Mouse (Mus musculus) bone marrow macrophage, adult 2 months (primary cell): ENCODE results near the gene Map2k2. TPM values are rescaled to one million over a fixed set of nuclear protein-coding genes. Genes with fewer than 3 reads are reported as not detected.

ENCODE experiments used
- H3K27ac ChIP-seq: 2 replicates; pipeline ENCODE4 v1.5.1; 2012; ENCODE audit warnings: low read depth, low read length; ENCODE audit not compliant: insufficient read depth
- H3K4me1 ChIP-seq: 2 replicates; pipeline ENCODE4 v1.6.1; 2012; ENCODE audit warnings: low read length; ENCODE audit not compliant: control insufficient read depth, insufficient read depth
- H3K4me3 ChIP-seq: 2 replicates; pipeline ENCODE4 v1.5.1; 2012; ENCODE audit warnings: mild to moderate bottlenecking, low read length, moderate library complexity; ENCODE audit not compliant: insufficient read depth
- CTCF ChIP-seq: IDR thresholded peaks from 2 replicates; pipeline ENCODE4 v1.5.1; 2012; ENCODE audit warnings: low read depth, mild to moderate bottlenecking, low read length, moderate library complexity
- POLR2A ChIP-seq: IDR thresholded peaks from 2 replicates; pipeline ENCODE4 v1.6.1; 2012; ENCODE audit warnings: mild to moderate bottlenecking, low read depth, low read length, borderline replicate concordance
- polyA plus RNA-seq: library from polyadenylated mRNA; stranded (reverse); fragments of >200 nt; gene quantifications from 2 replicates; pipeline ENCODE4 v1.2.4, GENCODE M21; 2012; ENCODE audit not compliant: missing spikeins, insufficient read depth, insufficient read length

Map2k2 gene
- polyA plus RNA-seq, 1 experiment = 77.6 TPM

DNA sequence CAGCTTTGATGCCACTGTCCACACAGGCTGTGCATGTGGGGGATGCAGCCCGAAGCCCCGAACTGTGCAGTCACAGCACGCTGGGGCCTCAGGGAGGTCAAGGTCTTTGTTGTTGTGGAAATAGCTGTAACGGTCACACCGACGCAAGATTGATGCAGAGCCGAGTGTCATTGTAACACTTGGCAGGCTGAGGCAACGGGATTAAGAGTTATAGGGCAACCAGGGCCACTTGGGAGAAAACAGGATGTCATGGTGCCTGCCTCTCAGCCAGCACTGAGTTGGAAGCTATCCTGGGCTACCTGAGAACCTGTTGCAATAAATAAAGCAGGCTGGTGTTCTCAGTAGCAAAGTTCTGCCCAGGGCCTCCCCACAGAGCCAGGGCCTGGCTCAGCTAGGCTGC lies 30.0 kb upstream of the Map2k2 start:
- H3K27ac ChIP-seq = no peak overlapping the region
- H3K4me3 ChIP-seq = no peak overlapping the region
- TF ChIP-seq CTCF (no peak), POLR2A (no peak)
- peaks cover 5% of the 10 kb centered on the region for H3K4me1 ChIP-seq

DNA sequence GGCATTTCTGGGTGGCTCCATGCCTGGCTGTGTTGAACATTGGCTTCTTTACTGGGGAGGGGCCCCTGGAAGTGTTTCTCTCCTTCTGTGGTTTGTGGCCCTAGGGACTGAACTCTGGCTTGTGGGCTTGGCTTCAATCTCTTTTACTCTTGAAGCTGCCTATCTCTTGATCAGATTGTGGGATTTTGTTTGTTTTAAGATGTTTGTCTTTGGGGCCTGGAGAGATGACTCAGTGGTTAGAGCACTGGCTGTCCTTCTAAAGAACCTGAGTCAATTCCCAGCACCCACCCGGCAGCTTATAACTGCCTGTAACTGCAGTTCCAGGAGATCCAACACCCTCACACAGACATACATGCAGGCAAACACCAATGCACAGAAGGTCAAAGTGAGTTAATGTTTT lies 29.4 kb upstream of the Map2k2 start:
- H3K4me3 ChIP-seq = no peak overlapping the region
- TF ChIP-seq CTCF (no peak), POLR2A (no peak)
- no peaks in the 10 kb centered on the region for H3K4me1 ChIP-seq
- H3K27ac ChIP-seq = no peak overlapping the region

DNA sequence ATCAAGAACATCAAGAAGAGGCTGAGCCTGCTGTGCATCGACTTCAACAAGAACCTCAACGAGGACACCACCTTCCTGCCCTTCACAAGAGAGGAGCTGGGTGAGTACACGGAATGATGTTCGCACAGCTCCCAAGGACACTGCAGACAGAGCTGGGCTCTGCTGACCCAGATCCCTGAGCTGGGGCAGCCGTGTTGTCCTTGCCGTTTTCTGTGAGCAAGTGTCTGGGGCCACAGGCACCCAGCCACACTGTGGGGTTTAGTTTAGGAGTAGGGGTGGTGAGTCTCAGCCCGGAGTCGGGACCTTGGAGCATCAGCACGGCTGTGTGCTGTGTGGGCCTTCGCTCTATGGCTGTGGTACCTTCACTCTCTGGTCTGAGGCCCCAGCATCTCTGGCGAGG lies 27.8 kb upstream of the Map2k2 start:
- TF ChIP-seq POLR2A (no peak), CTCF (no peak)
- H3K4me3 ChIP-seq = no peak overlapping the region
- H3K27ac ChIP-seq = no peak overlapping the region
- no peaks in the 10 kb centered on the region for H3K4me1 ChIP-seq

DNA sequence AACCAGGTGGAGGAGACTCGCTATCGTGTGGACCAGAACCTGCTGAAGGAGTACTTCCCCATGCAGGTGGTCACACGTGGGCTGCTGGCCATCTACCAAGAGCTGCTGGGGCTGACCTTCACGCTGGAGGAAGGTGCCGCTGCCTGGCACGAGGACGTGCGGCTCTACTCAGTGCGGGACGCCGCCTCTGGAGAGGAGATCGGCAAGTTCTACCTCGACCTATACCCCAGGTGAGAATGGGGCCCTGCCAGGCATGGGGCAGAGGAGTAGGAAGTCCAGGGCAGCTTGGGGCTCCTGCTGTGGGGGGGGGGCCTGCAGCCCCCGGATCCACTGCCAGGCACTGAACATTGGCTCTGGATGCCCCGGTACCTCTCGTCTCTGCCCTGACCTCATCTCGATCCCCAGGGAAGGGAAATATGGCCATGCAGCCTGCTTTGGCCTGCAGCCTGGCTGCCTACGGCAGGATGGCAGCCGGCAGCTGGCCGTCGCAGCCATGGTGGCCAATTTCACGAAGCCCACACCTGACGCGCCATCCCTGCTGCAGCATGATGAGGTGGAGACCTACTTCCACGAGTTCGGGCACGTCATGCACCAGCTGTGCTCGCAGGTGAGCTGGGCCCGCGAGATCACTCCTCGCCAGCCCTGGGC lies 25.6 kb upstream of the Map2k2 start:
- TF ChIP-seq POLR2A (no peak), CTCF (no peak)
- Histone ChIP-seq H3K4me3 (no peak overlapping the region), H3K4me1 (no peaks in the 10 kb centered on the region), H3K27ac (no peak overlapping the region)

DNA sequence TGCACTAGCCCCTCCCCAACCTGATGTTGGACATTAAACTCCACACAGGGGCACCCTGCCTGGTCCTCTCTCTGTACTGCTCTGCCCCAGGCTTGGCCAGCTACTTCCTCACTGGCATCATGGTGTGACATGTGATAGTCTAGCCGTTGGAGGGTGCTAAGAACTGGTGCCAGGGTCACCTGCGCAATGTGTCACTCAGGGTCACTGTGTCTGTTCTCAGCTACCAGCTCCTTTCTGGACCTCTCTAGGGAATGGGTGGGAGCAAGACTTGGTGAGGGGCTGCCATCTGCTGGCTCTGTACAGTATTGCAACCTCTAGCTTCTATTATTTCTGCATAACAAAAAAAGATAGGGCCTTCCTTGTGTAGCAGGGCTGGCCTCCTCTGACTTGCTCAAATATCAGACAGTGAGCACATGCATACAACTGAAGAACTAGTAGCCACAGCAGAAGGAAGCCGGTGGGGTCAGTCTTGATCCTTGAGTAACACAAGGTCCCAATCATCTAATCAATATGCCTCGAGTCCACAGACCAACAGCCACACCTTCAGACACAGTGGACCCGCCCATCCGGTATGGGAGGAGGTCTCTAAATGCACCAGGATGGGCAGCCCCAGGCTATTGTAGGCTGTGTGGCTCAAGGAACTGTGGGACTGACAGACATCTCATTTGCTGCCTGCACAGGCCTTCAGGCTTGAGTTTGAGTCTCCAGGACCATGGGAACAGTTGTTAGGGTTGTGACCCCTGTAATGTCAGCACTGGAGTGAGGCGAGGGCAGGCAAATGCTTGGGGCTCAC lies 23.4 kb upstream of the Map2k2 start:
- no peak overlapping the region for H3K4me3 ChIP-seq
- TF ChIP-seq CTCF (peak; percentile 38), POLR2A (no peak)

DNA sequence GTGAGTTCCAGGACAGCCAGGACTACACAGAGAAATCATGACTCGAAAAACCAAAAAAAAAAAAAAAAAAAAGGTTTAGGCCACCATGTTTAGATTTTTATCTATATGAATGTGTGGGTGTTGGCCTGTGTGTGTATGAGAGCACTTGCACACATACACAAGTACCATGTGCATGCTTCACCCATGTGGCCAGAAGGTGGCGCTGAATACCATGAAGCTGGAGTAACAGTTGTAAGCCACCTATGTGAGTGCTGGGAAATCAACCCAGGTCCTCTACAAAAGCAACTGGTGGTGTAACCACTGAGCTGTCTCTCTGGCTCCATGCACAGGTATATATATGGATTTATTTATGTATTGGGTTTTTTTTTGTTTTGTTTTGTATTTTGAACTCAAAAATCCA lies 18.7 kb upstream of the Map2k2 start:
- H3K4me1 ChIP-seq = no peaks in the 10 kb centered on the region
- H3K27ac ChIP-seq = no peak overlapping the region
- no peak overlapping the region for H3K4me3 ChIP-seq
- TF ChIP-seq POLR2A (no peak), CTCF (0 out of 2 replicates have a peak, but pooled peaks have one; percentile 5)

More for the DNA sequence above, 23.4 kb upstream of the Map2k2 start:
- H3K27ac ChIP-seq = no peak overlapping the region
- no peaks in the 10 kb centered on the region for H3K4me1 ChIP-seq

DNA sequence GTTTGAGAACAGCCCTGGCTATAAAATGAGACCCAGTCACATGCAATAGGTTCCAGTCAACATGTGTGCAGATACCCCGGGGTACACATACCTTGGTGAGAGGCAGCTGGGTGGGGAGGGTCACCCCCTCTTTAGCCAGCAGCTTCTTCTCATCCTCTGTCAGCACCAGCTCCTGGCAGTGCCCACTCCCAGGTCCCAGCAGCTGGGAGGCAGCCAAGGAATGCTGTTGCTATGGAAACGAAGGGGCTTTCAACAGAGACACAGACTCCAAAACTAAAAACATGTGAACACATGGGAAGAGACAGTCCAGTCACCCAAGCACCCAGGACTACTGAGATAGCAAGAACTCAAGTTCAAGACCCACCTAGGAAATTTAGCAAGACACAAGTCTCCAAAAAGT lies 16.5 kb upstream of the Map2k2 start:
- Histone ChIP-seq H3K4me3 (no peak overlapping the region), H3K27ac (no peak overlapping the region), H3K4me1 (no peaks in the 10 kb centered on the region)
- TF ChIP-seq CTCF = no peak
- no peak for TF ChIP-seq POLR2A

DNA sequence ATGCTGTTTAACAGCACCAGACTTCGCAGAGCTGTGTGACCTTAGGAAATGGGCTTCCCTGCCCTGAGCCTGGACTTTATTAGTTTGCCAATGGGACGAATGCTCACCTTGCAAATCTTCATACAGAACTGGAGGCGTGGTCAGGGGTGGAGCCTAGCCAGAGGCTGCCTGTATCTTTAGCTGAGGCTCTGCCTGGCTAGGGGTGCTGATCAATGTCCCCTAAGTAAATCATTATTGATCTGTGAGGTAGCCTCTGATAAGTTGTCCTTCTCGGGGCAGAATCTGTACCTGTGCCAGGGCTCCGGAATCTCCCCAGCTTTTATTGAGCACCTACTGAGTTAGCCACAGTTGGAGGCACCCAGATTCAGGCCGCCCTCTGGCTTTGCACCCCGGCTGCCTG lies 15.1 kb upstream of the Map2k2 start:
- Histone ChIP-seq H3K27ac (no peak overlapping the region), H3K4me1 (no peaks in the 10 kb centered on the region), H3K4me3 (no peak overlapping the region)
- no peak for TF ChIP-seq POLR2A
- no peak for TF ChIP-seq CTCF

DNA sequence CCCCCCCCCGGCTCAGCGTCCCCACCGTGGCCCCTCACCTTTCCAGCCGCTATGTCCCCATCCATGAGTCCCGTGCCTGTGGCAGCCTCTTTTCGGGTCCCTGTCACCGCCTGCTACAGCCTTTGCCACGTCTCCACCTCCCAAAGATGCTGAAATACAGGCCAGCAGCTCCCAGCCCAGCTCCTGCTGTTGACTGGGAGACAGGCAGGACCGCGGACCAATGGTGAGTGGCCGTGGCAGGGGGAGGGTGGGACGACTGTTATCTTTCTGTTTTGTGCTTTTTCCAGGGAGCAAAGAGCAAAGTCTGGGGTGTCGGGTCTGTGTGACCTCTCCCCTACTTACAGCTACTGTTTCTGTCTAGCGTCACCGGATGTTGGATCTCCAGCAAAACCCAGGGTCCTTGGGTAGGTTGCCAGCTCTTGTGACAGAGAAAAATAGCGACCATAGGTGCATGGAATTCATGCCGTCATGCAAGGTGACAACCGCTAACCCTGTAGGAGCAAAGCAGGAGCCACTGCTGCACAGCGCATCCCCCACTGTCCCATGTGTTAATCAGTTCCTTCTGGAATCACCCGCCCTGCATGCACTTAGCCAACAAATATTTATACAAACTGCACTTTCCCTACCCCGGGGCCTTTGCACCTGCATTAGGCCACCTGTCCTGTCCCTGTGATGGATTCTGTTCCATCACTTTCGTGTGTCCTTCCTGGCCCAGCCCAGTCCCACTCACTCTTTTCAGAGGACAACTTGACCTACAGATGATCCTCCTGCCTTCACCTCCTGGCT lies 13.1 kb upstream of the Map2k2 start:
- Histone ChIP-seq H3K27ac (no peak overlapping the region), H3K4me1 (no peaks in the 10 kb centered on the region), H3K4me3 (no peak overlapping the region)
- TF ChIP-seq POLR2A (no peak), CTCF (no peak)
